Mouse (Mus musculus): ENCODE results near the gene Taf1d.

- TF ChIP-seq CTCF (IDR thresholded peaks at IDR 0.05; ENCODE audit: control insufficient read depth, insufficient read depth, insufficient read length) (no peak), MAX (IDR thresholded peaks at IDR 0.05) (no peak), USF1 (IDR thresholded peaks at IDR 0.05; ENCODE audit: low read depth) (peak; percentile 65), MYOD1 (IDR thresholded peaks at IDR 0.05; ENCODE audit: control insufficient read depth, insufficient read length, low read depth) (no peak)
Observed at GRCm38 (mm10) chr9:15279649-15280490, 26.1 kb upstream of the Taf1d start, which contains the start of gene Med17.
